Mouse (Mus musculus): ENCODE measurements around the gene Gm128.
"Not testable (repeated sequence)": the region's sequence is repeated elsewhere in the genome, so short reads cannot be mapped to it uniquely, and the experiment has no call there.

Gm128 gene

DNA sequence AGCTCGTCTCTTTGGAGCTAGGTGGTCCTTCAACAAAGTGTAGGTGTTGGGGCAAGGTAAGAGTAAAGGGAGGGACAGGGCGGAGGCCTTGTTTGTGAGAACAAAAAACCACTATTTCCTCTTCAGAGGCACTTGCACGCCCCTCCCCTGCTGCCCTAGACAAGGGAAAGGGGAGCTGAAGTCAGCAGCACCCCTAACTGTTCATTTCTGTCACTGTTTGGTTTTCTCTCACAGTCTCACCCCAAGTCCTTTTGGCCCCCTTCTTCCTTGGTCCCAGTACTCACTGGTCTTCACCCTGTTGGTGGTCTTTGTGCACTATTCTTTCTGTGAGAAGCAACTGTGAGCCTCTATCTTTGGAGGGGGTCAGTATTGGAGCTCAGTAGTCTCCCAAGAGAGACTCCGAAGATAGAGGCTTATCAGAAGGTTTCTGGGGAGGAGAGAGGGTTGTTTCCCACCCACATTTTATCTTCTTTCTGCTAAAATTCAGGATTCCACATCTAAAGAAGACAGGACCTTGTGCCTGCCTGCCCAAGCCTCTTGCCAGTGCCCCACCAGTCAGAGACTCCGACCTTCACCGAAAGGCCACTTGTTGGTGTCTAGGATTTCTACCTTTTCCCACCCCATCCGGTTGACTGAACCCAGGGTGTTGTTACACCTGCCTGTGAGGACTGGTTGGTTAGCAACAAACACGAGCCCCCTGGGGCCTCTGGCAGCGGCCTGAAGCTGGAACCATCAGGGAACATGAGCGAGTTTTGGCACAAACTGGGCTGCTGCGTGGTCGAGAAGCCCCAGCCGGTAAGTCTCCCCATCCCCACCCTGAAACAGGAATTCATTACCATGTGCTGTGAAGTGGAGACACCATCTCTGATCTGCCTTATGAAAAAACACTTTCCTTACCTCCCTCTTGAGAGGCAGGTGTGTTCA is 9.8 kb downstream of the Gm128 start, which contains the start of gene Mllt11:
Mllt11 (minus strand) TSS at position 874 of the 924 bp plus-strand sequence.
- DNase-seq (ENCODE audit: low spot score): no peak

DNA sequence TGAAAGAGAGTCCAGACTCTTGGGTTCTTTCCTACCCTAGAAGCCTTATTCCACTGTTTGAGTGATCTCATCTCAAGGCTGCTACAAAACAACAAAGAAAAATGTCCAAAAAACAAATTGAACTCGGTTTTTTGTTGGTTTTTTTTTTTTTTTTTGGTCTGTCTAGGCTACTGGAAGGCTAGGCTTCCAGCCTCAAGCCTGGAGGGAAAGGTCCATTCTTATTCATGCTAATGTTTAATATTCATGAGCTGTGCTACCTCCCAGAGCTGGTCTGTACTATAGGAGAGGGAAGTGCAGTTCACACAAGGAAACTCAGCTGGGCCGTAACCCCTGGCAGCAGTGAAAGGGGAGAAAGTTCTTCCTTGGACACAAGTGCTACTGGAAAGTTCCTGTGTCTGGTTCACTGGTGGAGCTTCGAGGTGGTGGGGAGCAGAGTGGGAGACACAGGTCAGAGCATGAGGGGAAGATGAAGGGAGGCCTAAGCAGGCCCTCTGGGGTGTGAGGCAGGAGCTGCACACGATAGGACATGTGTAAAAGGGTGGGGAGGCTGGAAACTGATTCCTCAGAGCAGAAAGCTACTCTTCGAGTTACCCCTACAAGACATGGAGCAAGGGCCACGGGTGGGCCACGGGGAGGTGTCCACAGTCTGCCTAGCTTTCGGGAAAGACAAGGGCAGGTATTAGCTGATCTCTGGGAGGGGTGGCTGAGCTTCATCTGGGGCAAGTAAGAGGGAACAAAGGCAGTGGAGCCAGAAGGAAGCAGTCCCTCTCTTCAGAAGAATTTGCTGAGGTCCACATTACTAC is 10.7 kb downstream of the Gm128 start:
- DNase-seq (ENCODE audit: low spot score): no peak

DNA sequence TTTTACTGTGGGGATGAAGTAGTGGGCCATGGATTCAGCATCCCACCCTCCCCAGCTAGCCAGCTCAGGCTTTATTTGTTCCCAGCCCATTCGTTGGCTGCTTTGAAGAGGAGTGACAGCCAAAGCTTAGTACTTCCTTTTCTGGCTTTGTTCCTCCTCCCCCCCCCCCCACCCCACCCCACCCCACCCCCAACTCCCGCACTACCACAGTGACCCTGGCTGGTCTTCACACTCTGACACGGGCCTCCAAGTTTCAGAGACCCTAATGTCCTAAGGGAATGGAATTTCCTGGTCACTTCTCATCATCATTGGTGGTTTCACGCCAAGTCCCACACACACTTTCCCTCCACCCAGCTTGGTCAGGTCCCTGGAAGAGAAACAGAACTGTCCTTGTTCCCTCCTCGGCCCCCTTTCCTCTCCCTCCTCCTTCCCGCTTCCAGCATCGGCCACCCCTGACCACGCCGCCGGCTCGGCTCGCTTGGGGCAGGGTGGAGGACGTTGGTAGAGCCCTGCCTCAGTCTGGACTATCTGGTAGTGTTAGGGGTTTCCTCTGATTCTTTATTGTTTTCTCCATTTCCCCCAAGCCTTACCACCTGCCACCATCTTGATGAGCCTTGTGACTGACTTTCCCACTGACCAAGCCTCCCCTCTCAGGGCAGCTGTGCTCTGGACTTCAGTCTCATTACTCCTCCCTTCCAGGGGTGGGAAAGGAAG is 11.5 kb downstream of the Gm128 start:
- DNase-seq (ENCODE audit: low spot score): peak; percentile 41

DNA sequence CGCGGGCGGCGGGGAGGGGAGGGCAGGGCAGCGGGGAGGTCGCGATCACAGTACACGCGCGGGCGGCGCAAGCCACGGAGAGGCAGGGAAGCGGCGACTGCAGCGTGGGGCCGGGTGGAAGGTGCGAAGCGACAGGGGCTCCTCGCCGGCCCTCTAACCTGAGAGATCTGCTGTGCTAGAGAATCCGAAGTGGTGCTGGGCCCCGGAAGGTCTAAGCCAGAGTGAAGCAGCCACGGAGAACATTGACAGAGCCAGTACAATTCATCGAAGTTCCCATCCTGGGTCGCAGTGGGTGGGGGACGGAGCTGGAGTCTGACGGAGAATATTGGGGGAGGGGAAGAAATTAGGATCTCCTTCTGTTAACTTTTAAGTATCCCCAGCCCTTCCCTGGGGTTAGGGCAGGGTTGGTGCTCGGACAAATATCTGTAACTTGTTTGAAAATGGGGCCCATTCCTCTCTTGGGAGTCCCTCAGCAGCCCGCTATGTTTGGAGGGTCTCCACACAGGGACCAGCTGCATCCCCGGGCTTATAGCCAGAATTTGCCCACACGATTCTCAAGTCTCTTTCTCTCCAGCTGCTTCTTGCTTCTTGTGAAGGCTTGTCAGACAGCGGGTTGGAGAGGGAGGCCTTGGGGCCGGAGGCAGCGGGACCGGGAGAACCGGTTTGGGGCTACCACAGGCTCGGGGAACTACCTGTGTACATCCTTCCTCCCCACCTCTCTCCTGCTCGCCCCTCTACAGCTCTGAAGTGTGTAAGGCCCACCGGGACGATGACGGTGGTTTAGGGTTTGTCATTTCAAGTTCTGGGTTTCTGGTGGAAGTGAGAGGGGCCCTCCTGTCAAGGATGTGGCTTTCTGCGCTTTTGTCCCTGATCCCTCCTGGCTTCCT is 12.3 kb downstream of the Gm128 start:
- peak; percentile 64 for DNase-seq (ENCODE audit: low spot score)

DNA sequence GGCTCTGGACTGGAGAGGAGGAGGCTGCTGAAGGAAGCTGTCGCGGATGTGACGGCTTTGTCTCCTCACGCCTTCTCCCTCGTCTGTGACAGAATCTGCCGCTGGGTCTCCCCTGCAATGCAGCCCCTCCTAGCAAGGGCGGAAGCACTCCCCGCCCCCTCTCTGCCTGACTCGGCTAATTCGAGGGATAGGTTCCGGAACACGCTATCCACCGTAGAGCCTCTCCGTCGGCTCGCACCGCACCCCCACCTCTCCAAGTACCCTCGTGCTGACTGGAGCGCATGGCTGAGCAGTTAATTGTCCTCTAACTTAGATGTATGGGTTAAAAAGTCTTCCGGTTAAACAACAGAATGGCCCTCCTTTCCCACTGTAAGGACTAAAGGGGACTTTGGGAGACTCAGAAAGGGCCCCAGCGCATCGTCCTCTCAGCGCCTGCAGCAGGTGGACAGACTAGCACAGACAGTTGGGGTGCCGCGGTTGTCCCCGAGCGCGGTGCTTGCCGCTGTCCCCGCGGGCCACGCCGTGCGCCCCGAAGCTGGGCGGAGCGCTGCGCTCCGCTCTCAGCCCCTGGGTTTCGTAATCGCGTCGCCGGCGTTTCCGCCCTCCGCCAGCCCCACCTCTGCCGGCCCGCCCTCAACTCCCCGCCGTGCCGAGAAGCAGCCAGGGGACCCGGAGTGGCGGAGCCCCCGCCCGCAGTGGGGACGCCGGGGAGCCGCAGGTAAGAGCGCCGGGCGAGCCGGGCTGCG is 13.1 kb downstream of the Gm128 start, which contains the start of gene Cdc42se1:
Cdc42se1 (plus strand) TSS at position 585 of the 746 bp plus-strand sequence.
- peak; percentile 81 for DNase-seq (ENCODE audit: low spot score)

DNA sequence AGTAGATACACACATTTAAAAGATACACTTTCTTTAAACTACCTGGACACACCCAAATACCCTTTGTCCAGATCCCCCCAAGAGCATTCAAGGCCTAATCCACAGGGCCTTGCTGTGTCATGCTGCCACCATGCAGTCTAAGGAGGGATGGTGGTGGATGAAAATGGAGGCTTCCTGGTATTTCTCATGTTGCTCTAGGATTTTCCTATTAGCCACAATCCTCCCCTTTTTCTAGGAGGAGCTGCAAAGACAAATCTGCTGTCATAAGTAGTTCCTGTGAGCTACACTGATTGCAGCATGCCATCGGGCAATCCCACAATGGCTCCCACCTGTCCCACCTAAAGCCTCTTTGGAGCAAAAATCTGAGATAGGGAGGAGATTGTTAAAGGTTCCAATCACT is 14.2 kb downstream of the Gm128 start:
- DNase-seq (ENCODE audit: low spot score): no peak

DNA sequence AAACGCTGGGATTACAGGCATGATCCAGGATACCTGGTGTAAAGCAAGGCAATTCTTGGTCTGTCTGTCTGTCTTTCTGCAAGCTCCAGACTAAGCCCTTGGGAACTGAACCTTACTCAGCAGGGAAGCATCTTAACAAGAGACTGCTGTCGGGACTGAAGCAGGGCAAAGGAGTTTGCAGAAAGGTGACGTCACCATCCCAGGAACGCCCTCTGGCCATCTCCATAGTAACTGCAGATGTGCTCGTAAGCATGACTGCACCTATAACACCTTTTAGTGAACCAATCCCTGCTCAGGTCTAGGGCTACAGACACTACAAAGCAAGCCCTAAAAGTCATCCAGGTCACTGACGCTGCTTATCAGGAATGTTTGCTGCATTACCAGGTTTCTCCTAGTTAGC is 17.1 kb downstream of the Gm128 start:
- DNase-seq (ENCODE audit: low spot score): no peak

DNA sequence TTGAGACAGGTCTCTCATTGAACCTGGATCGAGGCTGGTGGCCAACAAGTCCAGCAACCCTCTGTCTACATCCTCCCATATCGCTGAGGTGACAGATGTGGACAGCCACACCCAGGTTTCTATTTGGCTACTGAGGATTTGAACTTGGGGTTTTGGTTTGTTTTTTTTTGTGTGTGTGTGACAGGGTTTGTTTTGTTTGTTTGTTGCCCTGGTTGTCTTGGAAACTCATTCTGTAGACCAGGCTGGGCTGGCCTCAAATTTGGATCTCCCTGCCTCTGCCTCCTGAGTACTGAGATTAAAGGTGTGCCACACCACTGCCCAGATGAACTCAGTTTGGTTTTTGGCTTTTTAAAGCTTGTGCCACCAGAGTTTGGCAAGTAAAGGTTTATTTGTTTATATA is 18.4 kb downstream of the Gm128 start:
- DNase-seq (ENCODE audit: low spot score): no peak

DNA sequence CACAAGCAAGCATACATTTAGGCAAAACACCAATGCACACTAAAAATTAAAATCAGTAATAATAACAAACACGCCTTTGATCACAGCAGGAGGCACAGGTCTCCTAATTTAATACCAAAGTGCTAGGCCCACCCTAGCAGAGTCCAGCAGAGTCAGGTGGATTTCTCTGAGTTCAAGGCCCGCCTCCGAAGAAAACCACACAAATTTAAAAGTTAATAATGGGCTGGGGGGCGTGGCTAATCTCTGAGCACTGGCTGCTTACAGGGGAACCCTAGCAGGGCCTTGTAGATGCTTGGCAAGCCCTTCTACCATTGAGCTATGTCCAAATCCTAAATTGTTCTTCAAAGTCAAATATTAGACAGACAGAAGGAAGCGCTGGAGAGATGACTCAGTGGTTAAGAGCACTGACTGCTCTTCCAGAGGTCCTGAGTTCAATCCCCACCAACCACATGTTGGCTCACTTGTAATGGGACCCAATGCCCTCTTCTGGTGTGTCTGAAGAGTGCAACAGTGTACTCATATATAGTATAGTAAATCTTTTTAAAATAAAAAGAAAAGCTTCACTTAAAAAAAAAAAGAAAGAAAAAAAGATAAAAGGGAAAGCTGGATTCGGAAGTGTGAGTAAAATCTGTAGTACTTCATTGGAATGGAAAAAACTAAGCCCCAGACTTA is 22.8 kb downstream of the Gm128 start:
- no peak for DNase-seq (ENCODE audit: low spot score)

DNA sequence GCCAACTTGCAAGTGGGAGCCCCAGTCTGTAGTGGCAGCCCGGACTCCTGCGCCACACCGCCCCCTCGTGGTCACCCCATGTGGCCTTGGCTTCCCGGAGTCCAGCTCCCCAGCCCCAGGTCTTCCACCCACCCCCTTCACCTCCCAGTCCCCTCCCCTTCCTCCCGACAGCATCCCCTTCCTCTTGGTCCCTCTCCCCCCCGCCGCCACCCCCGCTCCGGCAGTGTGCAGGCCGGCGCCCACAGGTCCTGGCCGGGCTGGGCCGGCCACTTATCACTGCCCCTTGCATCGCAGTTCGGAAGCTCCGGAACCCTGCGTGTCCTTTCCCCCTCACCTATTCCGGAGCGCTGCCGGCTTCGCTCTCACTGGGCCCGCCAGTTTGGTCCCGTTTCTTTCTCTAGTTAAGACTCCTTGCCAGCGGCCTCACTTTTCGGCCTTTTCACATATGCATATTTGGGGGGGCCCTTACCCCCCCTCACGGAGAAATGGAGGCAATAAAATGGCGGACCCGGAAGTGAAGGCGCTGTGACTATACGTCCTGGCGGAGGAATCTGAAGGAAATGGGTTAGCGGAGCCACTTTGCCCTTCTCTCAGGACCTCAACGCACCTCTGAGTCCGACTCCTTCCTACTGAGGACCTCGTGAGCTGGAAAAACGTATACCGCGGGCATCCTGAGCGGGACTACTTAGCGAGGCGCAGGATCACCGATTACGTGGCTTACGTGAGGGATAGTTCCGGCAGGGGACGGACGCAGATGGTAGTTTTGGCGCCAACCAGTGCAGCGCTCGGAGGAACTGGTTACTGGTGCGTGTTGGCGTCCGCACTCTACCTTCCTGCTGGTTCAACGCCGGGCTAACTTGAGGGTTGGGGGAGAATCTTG is 23.9 kb downstream of the Gm128 start, which contains the start of gene Gabpb2:
Gabpb2 (minus strand) TSS at position 662 of the 880 bp plus-strand sequence.
- peak; percentile 97 for DNase-seq (ENCODE audit: low spot score)

DNA sequence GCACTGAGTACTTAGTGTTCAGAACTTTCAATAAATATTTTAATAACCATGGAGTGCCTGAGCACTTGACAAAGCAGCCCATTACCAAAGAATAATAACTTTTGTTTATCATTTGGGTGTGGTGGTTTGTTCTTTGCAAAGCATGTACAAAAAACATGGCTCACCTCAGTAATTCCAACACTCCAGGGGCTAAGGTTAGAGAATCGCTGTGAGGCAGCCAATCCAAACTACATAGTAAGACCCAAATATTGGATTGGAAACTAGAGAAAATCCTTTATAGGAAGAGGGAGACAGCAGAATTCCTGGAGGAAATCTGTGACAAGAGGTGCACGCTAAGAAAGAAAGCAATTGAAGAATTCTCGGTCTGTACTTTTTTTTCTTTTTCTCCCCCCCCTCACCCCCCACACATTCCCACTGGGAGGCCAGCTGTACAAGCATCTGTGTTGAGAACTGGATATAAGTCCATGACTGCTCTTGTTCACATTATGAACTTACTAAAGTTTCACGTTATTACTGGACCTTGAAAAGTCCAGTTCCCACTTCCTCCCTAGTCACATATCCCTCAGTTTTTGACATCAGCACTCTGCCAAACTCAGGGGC is 24.6 kb downstream of the Gm128 start:
- no peak for DNase-seq (ENCODE audit: low spot score)

DNA sequence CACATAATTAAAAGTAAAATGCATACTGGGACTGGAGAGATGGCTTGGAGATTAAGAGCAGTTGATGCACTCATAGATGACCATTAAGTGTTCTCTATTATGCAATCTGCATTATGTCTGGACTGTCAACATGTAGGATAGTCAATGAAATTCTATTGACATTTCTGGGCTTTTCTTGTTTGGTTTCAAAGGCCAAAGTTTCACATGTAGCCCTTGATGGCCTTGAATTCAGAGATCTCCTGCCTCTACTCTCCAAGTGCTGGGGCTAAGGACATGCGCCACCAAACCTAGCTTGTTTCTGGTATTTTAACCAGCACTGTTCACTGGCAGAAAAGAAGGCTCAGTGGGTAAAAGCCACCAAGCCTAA is 27.8 kb downstream of the Gm128 start:
- DNase-seq (ENCODE audit: low spot score): no peak

DNA sequence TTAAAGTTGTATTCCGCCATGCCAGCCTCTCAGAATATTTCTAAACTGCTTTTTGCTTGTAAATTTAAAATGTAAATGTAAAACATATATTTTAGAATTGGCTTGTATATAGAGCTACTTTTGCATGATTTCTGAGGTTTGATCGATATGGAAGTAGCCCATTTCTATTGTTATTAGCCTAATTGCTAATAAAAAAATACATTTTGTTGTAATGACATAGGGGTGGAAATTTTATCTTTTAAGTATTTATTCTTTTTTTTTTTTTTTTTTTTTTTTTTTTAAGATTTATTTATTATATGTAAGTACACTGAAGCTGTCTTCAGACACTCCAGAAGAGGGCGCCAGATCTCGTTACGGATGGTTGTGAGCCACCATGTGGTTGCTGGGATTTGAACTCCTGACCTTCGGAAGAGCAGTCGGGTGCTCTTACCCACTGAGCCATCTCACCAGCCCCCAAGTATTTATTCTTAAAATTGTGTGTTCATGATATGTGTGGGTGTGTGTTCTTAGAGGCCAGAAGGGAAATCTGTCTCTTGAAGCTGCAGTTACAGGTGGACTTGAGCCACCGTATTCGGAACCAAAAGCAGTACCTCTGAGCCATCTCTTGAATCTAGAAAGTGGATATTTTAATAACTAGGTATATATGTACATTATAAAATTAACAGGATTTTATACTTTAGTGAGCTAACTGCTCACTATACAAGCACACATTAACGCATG is 28.3 kb downstream of the Gm128 start:
- not testable (repeated sequence) for DNase-seq (ENCODE audit: low spot score)

DNA sequence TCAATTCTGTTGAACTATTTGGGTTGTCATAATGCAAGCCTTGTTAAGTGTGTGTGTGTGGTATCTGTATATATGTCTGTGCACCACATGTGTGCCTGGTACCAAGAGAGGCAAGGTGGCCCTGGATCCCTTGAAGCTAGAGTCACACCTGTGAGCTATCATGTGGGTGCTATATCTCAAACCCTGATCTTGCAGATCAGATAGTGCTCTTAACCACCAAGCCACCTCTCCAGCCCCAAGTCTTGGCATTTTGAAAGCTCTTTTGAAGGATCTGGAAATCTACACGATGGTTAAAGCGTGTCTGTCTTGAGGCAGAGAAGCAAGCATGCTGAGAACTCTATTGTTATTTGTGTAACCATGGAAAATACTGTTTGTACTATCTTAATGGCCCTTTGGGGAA is 30.8 kb downstream of the Gm128 start:
- no peak for DNase-seq (ENCODE audit: low spot score)

DNA sequence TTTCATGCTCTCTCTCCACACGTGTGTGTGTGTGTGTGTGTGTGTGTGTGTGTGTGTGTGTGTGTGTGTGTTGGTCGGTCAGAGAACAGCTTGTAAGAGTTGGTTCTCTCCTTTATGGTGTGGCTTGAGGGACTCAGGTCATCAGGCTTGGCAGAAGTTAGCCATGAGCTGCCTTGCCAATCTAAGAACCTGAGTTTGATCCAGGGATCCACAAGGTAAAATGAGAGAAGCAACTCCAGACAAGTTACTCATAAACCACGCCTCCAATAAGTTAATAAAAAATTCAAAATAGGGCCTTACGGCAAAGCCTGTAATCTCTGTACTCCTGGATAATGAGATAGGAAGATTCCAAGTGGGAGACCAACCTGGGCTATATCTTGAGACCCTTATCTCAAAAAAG is 33.1 kb downstream of the Gm128 start:
- DNase-seq (ENCODE audit: low spot score): no peak

DNA sequence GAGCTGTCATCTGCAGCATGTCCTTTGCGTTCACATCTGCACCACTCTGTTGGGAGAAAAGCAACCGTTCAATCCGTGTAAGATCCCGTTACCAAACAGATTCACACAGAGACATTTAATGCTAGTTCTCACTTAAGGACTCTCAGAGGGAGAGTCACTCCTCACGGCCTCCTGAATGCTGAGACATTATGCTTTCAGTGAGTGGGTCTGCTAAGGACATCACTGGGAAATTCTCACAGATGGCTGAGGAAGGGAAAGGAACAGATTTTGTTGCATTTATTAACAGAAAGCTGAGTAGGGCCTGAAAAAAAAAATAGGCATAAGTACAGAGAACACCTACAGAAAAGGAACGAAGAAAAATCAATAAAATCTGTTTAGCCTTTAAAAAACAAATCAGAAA is 37.5 kb downstream of the Gm128 start:
- DNase-seq (ENCODE audit: low spot score): no peak

DNA sequence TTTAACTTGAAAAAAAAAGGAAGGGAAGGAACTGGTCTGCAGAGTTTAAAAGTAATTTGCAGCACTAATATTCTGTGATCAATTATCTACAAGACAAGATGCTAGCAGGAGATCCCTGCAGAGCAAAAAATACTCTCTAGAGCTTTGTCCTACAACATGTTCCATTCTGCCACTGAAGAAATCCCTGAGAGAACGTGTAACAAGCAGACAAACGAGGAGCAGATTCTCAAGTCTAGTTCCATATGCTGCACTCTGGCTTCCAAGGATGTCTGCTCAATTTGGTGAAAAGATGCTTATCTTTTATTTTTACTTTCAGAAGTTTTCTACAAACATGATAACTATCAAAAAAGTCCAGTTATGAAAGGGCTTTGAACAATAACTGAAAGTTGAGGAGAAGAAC is 40.8 kb downstream of the Gm128 start:
- no peak for DNase-seq (ENCODE audit: low spot score)

DNA sequence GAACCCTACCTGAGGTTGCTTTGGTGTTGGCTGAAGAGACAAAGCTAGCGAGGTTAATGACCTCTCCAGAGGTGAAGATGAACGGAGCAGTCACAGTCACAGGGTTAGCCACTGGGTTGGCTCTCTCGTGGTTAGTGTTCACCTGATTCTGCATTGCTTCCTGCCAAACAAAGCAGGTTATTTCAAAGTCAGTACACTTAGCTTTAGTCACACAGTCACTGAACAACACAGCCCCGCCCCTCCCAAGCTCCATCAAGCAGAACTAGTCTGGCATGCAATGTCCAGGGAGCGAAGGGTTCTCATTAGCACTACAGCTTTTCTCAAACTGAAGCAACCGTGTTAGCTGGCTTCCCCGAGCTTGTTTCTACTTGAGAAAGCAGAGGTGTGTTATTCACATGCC is 41.3 kb downstream of the Gm128 start:
- DNase-seq (ENCODE audit: low spot score): peak; percentile 31
